Mouse (Mus musculus): Measurements from ENCODE around the gene Cxcr3. TPM values are rescaled to one million over a fixed set of nuclear protein-coding genes. Genes with fewer than 3 reads are reported as not detected.

The Cxcr3 gene
- polyA plus RNA-seq, 1 experiment from 2014 or later, result 0.17 TPM

DNA sequence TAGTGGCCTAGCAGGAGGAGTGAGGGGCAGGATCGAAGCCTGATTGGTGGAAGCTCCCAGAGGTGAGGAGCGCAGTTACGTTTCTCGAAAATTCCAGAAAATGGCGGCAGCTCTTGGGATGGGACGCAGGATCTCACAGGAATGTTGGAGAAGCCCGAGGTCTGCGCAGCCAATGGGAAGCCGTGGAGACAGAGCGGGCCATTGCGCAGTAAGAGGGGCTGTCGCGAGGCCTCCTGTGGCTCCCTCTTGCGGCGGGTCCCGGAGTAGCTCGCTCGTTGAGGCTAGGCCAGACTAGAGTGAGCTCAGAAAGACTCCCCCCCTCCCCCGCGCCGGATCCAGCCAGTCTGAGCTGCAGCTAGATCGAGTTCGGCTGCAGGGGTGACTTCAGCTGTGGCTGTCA is 35.8 kb downstream of the Cxcr3 start:
- Histone ChIP-seq H3K9me3 (replicated peaks; ENCODE audit: control insufficient read depth, low read length) (peaks cover 11% of the 10 kb centered on the region; the same call in 1 of the 2 replicates), H3K9ac (ENCODE audit: low read length) (no peak overlapping the region), H3K27me3 (replicated peaks; ENCODE audit: control insufficient read depth, insufficient read depth, low read length) (no peaks in the 10 kb centered on the region), H3K4me2 (ENCODE audit: low read length) (no peak overlapping the region), H3K27ac (ENCODE audit: low read depth, low read length) (no peak overlapping the region), H3K4me3 (ENCODE audit: low read depth, low read length) (no peak overlapping the region), H3K36me3 (ENCODE audit: control insufficient read depth, insufficient read depth, low read length) (no peaks in the 10 kb centered on the region), H3K4me1 (ENCODE audit: control insufficient read depth, insufficient read depth, low read length) (no peaks in the 10 kb centered on the region)
- 73% methylated on average over 22 of the region's 23 CpGs for WGBS
- ATAC-seq, result no peak
- DNase-seq (ENCODE audit: low spot score), result no peak

DNA sequence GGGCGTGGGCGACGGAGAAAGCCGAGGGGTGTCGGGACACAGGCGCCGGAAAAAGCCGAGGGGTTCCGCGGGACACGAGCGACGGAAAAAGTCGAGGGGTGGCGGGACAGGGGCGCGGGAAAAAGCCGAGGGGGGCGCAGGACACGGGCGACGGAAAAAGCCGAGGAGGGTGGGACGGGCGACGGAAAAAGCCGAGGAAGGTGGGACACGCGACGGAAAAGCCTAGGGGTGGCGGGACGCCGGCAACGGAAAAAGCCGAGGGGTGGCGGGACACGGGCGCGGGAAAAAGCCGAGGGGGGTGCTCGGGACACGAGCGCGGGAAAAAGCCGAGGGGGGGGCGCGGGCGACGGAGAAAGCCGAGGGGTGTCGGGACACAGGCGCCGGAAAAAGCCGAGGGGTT is 36.5 kb downstream of the Cxcr3 start:
- Histone ChIP-seq H3K9ac (ENCODE audit: low read length) (no peak overlapping the region), H3K9me3 (replicated peaks; ENCODE audit: control insufficient read depth, low read length) (peaks cover 11% of the 10 kb centered on the region; the same call in 1 of the 2 replicates), H3K4me2 (ENCODE audit: low read length) (no peak overlapping the region), H3K4me3 (ENCODE audit: low read depth, low read length) (no peak overlapping the region), H3K27ac (ENCODE audit: low read depth, low read length) (no peak overlapping the region), H3K27me3 (replicated peaks; ENCODE audit: control insufficient read depth, insufficient read depth, low read length) (no peaks in the 10 kb centered on the region), H3K36me3 (ENCODE audit: control insufficient read depth, insufficient read depth, low read length) (no peaks in the 10 kb centered on the region), H3K4me1 (ENCODE audit: control insufficient read depth, insufficient read depth, low read length) (no peaks in the 10 kb centered on the region)
- DNase-seq (ENCODE audit: low spot score) (no peak), ATAC-seq (no peak)
- WGBS, result 77% methylated on average over 51 of the region's 54 CpGs

DNA sequence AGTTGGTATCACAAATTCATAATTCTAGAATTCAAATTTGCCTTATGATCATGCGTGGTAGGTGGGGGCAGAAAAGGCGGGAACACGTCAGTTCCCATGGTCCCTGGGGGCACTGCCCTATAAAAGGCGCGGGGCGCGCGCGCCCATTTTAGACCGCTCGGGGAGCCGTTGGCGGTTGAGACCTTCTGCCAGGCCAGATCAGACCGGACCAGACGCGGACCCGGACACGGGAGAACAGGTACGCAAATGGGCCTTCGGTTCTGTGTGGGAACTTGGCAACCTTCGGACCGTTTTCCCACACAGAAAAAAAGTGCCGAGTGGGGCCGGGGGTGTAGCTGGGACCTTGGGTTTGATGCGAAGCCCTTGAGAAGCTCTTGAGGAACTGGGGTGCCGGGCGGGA is 38.4 kb downstream of the Cxcr3 start:
- ATAC-seq, result no peak

More for the DNA sequence above, 38.4 kb downstream of the Cxcr3 start:
- no peak for DNase-seq (ENCODE audit: low spot score)
- Histone ChIP-seq H3K4me3 (ENCODE audit: low read depth, low read length) (no peak overlapping the region), H3K4me1 (ENCODE audit: control insufficient read depth, insufficient read depth, low read length) (no peaks in the 10 kb centered on the region), H3K9me3 (replicated peaks; ENCODE audit: control insufficient read depth, low read length) (peaks cover 11% of the 10 kb centered on the region; the same call in 1 of the 2 replicates), H3K27ac (ENCODE audit: low read depth, low read length) (no peak overlapping the region), H3K4me2 (ENCODE audit: low read length) (no peak overlapping the region), H3K9ac (ENCODE audit: low read length) (no peak overlapping the region), H3K27me3 (replicated peaks; ENCODE audit: control insufficient read depth, insufficient read depth, low read length) (no peaks in the 10 kb centered on the region), H3K36me3 (ENCODE audit: control insufficient read depth, insufficient read depth, low read length) (no peaks in the 10 kb centered on the region)
- 94% methylated on average over 27 of the region's 27 CpGs for WGBS

Other genes starting within 250 kb of the Cxcr3 start
- gene Taf1, start 201.5 kb downstream of the Cxcr3 start, polyA plus RNA-seq (2014; fragmentation: Nextera tagmentation; extraction: Ambion mirVana), result 13.7 and 16.6 TPM in 2 replicates
- gene Ogt, start 94.2 kb downstream of the Cxcr3 start, polyA plus RNA-seq (2014; fragmentation: Nextera tagmentation; extraction: Ambion mirVana), result 204 and 254 TPM in 2 replicates
- not detected in 2 replicates for gene Gm4779, start 60.2 kb upstream of the Cxcr3 start, polyA plus RNA-seq (2014; fragmentation: Nextera tagmentation; extraction: Ambion mirVana)
- gene 8030474K03Rik, start 60.4 kb upstream of the Cxcr3 start, polyA plus RNA-seq (2014; fragmentation: Nextera tagmentation; extraction: Ambion mirVana), result not detected in 2 replicates
- 3.5 and 4.2 TPM in 2 replicates for gene Nhsl2, start 115.1 kb upstream of the Cxcr3 start, polyA plus RNA-seq (2014; fragmentation: Nextera tagmentation; extraction: Ambion mirVana)